Mouse (Mus musculus) embryo, embryonic 9.5 days (tissue): ENCODE results near the gene Tiparp.

ENCODE experiments used
- DNase-seq: peaks from one replicate; pipeline ENCODE4 v3.0.0-alpha.2; 2017; ENCODE audit errors: extremely low spot score

The Tiparp gene

DNA sequence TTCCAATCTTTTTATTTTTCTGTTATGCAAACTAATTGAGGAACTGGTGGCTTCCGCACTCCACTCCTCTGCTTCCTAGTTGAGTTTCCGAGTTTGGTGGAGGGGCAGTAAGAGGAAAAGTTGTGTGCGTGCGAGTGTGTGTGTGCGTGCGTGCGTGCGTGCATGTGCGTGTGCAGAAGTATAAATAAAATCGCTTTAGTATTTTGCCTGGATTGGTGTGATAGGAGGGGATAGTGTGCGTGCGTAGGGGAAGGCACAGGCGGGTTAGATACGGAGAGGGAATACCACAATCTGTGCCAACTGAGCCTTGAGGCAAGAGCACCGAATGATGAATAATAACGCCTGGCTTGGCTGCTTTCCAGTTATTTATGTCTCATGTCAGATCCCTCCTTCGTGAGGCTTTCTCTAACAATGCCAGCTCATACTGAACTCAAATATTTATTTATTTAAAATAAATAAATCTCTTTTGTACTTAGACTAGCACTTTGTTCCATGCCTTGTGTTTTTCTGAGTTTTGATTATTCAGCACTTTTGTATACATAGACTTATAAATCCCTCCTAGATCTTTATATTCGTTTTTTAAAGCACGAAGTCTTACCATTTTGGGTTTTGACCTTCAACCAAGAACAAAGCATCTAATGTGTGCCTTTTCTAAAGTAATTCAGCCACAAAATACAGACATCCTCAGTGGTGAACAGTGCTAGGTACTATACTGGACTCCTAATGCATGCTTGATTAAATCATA is 1.4 kb downstream of the Tiparp start:
- no peak for DNase-seq

- no peak for DNase-seq
Observed at GRCm38 (mm10) chr3:65533014-65533413, 4.8 kb downstream of the Tiparp start.

- DNase-seq: no peak
Observed at GRCm38 (mm10) chr3:65533598-65533997, 5.4 kb downstream of the Tiparp start.

- no peak for DNase-seq
Observed at GRCm38 (mm10) chr3:65534488-65534887, 6.3 kb downstream of the Tiparp start.

DNA sequence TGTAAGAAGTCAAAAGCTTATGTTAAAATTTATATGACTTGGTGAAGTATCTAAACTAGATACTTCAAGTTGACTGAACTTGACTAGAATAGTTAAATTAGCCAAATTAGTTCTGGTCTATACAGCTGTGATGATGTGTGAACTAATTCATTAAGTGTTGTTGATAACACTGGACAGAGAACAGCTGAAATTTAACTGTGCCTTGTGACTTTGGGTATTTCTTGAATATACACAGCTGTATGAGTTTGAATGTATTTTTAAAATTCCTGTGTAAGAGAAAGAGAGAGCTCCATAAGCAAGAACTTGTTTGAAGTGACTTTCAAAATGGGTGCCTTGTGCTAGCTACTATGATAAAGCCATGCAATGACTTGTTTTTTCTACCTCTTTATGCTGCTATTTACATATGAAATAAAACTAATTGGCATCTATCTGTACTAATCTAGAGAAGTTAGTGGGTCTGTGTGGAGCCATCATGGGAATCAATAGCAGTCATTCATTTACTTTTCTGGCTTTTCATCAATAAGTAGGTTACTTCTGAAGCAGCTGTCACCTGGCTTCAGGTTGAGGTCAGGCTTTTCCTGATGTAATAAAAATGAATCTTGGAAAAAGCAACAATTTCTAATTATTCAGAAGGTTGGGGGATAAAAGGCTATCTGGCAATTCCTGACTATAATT is 7.0 kb downstream of the Tiparp start:
- DNase-seq: no peak

GRCm38 (mm10) chr3:65537288-65537687 is 9.1 kb downstream of the Tiparp start:
- no peak for DNase-seq

DNA sequence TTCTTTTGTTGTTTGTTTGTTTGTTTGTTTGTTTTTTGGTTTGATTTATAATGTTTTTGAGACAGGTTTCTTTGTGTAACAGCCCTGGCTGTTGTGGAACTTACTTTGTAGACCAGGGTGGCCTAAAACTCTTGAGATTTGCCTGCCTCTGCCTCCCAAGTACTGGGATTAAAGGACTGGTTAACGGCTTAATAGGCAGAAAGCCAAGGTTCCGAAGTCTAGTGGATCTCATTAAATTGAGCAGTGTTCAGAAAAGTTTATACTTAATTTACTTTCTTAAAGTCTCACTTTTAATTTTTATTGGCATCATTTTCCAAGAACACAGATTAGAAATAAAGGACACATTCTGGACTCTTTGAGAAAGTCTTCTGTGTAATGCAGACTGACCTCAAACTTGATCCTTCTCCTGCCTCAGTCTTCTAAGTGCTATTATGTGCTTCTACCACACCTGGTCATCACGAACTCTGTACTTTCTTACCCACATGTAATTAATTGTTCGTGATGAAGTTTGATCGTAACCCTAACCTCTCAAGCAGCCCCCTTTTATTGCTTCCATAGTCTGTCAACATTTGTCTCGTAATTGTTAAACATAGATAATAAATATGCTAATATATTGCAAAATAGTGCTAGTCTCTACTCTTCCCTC is 12.8 kb downstream of the Tiparp start:
- DNase-seq: no peak

DNA sequence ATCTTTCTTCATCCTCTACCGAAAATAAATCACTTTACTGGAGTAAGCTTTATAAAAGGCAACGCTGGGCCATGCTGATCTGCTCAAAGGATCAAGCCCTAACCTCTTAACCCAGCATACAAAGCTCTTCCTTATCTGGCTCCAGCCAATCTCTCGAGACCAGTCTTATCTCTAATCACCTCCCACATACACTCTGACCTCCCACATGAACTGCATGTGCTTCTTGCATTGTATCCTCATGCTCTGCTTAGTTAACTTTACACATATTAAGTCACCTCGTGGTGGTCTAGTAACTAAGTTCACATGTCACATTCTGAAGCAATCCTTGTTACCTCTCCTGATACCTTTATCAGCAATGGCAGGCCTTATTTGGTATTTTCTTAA is 13.3 kb downstream of the Tiparp start:
- no peak for DNase-seq

GRCm38 (mm10) chr3:65549785-65550184 is 21.6 kb downstream of the Tiparp start:
- no peak for DNase-seq

DNA sequence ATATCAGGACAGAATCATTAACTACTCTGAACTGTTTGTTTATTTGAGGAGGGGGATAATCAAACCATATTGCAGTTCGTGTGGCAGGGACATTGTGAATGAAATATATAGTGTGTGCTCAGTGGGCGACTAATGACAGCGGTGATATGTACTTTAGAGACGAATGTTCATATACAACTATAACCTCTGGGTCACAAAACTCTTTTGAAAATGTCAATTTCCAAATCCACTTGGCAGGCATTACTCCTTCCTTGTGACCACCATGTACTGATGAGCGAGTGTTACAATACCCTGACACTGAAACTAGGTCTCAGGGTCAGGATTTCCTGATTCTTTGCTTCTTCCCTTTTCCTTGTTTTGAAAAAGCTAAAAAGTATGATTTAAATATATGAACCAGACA is 22.9 kb downstream of the Tiparp start:
- DNase-seq: no peak

- DNase-seq: no peak
Observed at GRCm38 (mm10) chr3:65554633-65555032, 26.4 kb downstream of the Tiparp start.

- no peak for DNase-seq
Observed at GRCm38 (mm10) chr3:65558679-65559078, 30.5 kb downstream of the Tiparp start.

DNA sequence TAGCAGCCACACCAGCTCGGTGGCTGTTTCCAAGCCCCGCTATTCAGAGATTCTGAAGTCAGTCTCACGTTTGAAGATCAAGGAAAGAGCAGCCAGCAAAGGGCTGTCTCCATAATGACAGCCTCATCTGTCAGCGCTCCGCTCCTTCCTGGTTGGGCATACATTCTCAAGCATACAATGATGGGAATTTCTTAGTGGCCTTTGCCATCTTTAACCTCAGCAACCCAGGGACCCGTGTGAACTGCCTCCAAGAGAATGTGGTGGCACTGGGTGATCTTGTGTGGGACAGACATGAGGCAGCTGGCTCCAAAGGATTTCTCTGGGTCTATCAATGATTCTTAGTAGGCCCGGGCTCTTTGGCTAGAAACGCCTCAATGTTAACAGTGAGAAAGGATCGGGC is 34.0 kb downstream of the Tiparp start:
- no peak for DNase-seq

DNA sequence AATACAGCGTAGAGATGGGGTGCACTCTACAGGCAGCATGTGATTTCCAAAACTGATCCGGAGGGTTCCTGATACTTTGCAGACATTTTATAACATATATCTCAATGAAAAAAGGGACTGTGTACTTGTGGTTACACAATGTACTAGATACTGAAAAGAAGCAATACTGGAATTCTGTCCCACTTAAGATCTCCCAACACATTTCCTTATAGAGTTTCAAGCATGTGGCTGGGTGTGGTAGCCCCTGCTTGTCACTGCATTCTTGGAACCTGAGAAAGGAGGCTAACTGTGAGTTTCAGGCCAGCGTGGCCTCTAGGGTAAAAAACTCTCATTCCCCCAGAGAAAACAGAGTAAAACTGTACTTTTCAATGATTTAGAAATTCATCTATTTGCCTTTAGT is 34.5 kb downstream of the Tiparp start:
- no peak for DNase-seq

- DNase-seq: no peak
Observed at GRCm38 (mm10) chr3:65563926-65564624, 35.9 kb downstream of the Tiparp start.

DNA sequence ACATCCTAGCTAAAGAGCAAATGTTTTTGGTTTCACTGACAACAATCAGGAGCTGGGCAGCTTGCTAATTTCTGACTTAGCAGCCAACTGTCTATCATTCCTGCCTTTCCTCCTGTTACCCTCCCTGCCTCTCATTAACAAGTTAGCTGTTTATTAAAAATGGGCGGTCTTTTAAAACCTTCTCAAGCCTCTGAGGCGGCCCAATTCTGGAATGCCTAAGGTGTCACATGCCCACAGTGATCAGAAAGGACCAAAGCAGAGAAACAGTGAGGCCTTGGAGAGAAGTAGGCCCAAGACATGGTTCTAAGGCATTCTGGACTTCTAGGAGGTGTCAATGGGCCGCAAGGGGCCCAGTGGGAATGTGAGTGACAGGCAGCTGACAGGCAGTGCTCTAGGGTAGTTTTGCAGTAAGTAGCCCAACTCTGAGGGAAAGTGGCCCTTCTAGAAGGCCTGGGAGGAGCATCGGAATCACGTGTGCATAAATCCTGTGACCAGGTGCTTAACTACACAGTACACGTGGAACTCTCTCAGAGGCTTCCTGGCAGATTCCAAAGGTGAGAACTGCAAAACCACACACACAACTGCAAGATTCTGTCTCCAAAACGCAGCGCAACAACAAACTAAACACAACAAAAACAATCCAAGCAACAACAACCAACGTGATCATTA is 37.6 kb downstream of the Tiparp start:
- no peak for DNase-seq

- no peak for DNase-seq
Observed at GRCm38 (mm10) chr3:65569941-65570340, 41.7 kb downstream of the Tiparp start.

- no peak for DNase-seq
Observed at GRCm38 (mm10) chr3:65573516-65573915, 45.3 kb downstream of the Tiparp start.

GRCm38 (mm10) chr3:65577602-65578001 is 49.4 kb downstream of the Tiparp start:
- DNase-seq: no peak

DNA sequence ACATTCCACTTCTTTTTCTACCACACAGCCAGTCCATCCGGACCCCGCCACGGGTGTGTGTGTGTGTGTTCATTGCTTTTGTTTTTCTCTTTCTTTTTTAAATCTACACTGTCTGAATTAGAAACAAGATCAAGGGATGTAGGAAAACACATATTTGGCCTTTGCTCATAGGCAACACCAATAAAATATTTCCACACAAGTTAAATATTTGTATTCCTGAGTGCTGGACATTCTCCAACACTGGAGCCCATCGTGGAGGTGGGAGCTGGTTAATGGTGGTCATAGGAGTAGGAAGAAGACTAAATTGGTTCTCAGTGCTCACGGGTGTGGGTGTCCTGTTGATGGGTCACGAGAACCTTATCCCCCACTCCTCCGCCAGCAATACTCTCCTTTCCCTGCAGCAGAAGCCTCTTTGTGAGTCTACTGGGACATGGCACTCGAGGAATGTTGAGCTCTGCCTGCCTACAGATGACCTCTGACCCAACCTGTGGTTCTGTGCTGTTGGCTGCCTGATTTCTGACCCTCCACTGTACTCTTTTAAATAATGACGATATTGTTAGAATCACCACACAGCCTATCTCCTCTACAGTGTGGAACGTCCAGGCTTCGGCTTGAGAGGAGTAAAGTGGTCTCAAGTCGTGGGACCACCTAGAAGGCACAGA is 51.2 kb downstream of the Tiparp start:
- no peak for DNase-seq

DNA sequence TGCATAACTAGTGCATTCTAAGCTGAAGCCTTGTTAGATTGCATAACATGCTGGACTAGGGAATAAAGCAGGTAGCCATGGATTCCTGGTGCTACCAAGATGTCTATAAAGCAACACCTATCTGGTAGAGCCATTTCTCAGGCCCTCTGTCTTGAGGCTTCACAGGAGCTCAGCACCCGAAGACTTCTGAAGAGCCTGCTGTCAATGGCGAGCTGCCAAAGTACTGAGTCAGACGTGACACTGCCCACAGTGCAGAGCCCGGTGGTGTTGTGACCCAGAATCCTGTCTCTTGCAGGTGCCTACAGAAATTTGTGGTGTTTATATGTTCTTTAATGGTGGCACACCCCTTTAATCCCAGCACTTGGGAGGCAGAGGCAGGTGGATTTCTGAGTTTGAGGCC is 53.4 kb downstream of the Tiparp start:
- no peak for DNase-seq
